Mouse (Mus musculus) B cell, adult 2 months (primary cell): ENCODE data around the gene Slc7a11.
A peak's percentile ranks its signal among the peaks of the same experiment; 100 is the strongest.

Experiments used
- DNase-seq, 2 experiments: peaks; one replicate each; pipeline ENCODE4 v3.0.0; 2022

Gene Slc7a11

DNA sequence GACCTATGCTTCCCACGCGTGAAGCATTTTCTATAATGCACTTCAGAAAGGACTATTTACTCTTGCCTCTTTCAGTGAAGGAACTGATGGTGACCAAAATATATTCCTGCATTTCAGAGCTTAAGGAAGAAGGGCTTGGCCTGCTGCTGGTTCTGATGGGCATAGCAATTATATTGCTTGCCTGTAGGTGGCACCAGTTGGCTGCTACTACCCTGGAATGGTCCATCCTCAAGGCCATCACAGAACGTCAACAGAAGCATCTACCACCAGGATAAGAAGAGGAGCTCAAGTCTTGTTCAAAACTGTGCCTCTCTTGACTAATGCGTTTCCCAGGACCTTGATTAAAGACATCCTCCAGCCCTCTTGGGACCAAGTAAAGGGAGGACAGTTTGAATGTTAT lies 139.3 kb downstream of the Slc7a11 start:
- DNase-seq: peak; percentile 7 to 20

DNA sequence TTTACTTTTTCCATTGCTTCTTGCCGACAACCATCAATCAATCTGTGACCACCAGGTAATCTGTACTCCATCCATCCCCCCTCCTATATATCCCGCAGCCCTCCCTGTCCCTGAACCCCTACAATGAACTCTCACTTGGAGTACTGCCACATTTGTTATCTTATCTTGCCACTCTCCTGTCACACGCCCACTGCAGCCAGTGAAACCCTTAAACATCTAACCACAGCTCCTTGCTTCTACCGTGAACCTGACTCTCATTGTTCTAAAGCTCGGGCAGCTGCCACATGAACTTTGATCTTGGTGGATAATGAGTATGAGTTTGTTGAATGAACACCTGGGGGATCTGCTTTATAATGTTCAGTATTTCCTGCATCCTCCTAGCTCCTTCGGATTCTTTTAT lies 140.8 kb downstream of the Slc7a11 start:
- DNase-seq: no peak

DNA sequence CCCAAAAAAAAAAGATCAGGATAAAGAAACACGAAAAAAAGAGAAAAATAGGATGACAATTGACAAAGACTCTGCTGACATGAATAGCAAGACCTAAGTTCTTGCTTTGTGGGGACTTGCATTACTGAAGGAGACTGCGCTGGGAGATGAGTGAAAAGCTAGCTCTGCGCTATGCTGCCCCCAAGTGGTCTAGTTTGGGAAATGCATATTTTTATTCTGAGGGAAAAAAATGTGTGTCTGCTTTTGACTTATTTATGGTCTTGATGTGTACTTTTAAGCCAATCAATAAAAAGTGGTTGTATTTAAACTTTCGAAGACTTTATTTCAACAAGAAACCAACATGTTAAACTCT lies 142.5 kb downstream of the Slc7a11 start:
- peak; percentile 20 to 27 for DNase-seq

DNA sequence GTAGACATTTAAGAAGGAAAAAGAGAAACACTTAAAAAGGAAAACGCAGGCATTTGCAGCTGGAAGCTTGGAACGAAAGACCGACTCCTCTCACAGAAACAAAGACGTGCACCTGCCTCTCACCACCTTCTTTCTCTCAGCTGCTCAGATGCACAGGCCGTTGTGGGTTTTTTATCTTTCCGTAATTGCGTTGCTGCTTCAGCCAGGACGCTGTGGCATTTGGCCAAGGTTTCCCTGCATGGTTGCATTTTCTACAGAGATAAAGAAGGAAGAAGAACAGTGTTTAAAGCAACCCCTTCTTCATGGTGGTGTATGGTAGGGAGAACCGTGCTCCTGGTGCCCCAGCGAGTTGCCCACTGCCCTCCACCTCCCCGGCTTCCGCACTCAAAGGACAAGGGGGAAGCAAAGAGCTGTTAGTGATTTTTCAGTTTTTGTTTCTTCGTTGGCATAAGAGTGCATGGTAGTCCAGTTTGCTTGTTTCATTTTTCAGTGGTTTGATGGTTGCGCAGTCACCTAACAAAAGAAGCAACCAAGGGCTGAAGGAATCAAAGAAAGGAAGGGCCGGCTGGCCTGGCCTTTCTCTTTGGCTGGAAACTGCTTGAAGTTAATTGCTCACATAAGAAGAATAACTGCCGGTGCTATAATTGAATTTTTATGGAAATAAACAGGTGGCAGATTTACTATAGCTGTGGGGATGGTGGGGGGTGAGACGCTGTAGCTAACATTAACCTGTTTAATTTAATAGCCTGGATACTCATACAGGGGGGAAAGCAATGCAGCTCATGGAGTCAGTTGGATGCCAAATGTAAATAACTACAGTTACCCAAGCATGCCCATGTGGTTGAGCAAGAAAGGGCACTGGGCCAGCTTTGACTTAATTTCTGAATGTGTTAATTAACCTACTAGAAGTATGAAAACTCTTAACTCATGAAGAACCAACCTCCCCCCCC lies 143.1 kb downstream of the Slc7a11 start:
- DNase-seq: no peak

DNA sequence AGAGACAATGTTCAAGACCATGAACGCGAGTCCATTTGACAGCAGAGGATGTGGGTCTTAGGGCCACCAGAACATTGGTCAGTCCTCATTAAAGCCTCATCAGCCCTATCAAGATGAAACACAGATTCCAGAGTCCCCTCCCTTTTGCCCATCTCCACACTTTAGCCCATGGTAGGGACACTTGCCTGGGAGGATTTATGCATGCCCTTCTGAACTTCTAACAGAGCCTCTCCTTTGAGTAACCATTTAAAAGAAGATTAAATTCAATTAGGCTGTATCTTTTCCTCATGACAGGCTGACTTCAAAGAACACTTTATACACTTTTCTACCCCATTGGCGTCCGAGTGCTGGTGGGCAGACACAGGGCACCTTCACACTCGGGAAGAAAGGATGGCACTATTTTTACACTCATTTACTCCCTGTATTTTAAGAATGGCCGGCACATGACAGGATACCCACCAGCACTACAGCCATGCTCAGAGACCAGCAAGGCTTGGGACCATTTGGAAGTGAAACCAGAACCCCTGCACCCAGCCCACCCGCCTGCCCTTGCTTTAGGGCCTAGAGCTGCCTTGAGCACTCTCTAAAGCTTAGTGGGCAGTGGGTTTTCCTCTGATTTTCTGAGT lies 144.9 kb downstream of the Slc7a11 start:
- DNase-seq: no peak

DNA sequence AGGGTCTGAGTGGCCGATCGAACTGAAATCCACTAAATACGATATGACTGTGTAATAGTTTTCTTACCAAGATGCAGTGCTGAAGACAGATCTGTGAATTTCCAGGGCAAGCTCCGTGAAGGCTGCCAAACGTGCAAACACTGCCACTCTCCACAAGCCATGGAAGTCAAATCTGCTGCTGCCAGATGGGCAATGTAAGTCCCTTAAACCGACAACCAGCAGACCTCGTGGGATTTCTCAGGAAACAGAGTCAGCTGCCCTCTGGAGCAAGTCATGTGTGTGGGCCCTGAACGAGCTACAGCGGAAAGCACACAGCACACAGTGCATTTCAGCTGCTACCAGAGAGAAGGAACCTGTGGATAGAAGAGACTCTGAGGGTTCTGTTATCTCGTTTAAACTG lies 146.5 kb downstream of the Slc7a11 start:
- DNase-seq: no peak

DNA sequence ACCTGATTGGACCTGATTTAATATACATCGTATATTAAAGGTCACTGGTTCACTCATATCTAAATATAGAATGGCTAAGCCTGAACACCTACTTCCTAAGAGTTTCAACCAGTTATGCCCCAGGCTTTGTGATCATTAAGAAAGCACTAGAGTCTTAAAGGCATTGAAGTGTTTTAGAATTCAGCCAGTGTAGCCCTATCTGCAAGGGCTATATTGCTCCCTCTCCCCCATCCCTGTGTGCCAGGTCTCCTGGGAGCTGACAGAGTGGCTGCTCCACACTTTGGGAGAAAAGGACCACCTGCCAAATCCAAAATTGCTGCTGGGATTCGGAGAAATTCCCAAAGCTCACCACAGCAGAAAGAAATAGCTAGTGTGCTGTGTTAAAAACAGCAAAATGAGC lies 168.4 kb downstream of the Slc7a11 start:
- DNase-seq: no peak

DNA sequence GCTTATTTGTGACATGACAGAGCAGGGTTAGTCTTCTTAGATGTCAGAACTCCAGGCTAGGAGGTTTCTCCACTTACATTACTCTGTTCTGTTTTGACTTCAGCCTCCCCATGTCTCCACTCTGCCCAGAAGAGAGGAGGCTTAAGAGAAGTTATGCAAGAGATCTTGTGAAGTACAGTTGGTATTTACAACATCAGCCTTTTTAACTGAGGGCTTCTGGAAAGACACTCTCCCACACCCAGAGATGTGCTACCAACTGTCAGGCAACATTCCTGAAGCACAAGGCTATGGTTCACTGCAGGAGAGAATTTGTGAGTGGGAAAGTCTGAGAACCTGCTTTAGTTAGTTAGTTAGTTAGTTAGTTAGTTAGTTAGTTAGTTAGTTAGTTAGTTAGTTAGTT lies 171.2 kb downstream of the Slc7a11 start:
- no peak for DNase-seq

DNA sequence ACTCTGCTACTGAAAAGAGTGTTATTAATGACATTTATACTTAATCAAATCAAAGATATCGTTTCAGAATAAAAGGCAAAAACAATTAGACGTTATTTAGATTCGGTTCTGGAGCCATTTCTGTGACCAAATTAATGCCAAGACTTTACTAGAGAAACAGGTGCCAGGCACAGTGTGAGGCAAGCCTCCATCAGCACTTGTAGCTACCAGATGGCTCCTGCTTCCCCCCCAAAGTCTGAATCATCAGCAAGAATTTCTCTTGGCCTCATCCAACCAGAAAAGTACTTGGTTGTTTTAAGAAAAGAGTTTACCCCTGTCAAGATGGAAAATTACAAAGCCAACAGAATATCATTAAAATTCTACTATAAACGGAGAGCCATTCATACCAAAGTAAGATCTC lies 173.7 kb downstream of the Slc7a11 start:
- no peak for DNase-seq

DNA sequence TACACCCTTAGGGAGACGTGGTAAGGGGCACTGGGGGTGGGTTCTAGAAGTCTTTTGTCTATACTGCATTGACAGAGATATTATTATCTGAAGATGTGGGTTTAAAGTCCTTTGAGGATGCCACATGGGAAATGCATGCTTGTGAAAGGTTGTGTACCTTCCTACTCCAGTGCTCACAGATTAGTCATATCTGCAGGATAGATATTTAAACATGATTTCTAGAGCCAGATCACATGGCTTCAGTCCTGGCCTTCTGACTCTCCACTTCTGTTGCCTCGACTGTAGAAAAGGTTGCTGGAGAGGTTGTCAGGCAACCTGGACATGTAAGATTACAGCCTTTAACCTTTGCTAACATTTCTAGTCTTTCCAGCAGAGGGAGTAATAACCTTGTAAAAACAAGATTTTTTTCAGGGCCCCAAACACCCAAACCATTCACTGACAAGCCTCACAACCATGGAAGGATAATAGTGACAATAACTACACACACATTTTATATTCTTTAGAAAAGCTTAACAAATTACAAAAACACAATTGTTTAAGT lies 180.8 kb downstream of the Slc7a11 start:
- no peak for DNase-seq

DNA sequence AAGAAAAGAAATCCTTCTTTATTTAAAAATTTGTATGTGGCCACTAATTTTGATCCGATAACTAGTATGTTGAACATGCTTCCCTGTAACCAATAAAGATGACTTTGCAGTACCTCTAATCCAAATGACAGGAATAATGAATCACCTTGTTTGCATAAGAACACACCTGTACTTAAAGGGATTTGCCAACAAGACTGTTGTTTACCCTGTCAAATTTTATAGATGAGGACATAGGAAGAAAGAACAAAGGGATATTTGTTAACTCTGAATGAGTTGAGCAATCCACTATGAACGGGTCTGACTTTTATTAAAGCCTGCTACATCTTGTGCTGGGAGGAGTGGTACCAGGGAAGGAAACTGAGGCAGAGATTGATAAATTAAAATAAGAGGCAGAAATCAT lies 181.3 kb downstream of the Slc7a11 start:
- no peak for DNase-seq

DNA sequence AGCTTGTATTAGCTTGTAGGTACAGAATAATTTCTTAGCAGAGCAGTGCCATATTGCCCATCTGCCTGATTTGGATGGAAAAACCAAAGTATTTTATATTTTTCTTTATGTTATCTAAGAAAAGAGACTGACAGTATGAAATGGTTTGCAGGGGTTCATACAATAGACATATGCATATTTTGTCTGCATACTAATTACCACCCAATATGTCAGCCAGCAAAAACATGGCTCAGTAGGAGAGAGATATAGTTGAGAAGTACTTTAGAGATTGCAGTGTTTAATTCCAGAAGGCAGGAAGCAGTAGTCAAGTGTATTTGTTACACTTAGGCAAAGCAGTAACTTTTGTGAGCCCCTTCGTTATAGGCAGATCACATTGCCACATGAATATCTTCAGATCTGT lies 182.7 kb downstream of the Slc7a11 start:
- DNase-seq: no peak

DNA sequence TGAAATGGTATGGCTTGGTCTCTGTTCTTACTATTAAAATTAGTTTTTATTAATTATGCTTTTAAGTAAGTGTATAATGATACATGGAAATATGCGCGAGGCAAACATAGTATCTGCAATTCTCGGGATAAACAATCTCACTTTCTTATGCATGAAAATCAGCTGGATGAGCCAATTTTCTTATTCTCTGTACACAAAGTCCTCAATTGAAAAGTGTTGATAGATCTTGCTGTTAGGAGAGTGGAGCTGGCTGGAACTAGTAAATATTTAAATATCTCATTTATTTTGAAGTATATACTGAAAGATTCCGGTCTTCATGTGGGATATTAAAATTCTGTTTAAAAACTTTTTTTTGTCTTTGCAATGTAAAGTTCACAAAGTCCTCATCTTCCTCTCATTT lies 184.6 kb downstream of the Slc7a11 start:
- DNase-seq: no peak

DNA sequence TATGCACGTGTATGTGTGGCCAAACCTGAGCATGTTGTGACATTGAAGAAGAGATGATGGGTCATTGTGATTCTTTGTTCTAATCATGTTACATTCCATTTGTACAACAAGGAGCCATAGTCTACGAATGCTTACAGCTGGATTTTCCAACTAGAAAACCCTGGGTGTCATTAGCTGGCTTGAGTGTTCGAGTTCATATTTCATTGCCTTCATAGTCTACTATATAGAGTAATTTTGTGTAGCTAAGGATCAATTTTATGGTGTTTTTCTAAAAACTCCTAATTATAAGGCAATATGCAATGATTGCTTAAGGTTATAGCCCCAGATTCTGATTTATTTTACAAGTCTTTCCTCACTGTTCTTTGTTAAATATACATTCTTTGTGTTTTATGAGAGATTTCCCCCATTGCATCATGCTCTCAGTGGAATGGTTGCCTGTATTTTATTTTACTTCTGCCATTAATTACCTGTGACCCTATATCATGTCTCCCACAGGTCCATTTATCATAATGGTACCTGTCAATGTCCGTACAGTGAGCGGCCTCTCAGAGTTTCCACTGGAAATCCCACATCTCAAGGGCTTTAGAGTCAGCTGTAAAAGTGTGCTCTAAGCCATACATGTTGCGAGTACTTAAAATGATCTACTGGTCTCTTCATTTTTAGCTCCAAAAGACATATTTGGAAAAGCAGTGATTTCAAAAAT lies 193.7 kb downstream of the Slc7a11 start:
- DNase-seq: no peak

DNA sequence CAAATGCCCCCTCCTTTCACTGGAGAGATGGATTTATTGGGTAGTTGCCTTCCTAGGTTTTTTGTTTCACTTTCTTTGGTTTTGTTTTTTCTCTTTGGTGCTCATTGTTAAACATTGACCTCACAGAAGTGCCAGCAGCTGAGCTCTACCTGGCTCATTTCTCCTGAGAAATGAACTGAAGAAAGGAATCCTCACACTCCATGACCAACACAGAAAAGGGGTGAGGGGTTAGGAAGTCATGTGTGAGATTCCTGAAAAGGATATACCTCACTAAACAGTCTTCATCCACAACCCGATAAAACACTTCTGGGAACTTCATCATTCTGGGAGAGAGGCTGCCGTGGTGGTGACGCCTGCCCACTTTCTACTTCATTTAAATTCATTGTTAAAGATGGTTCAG lies 207.4 kb downstream of the Slc7a11 start:
- no peak for DNase-seq

DNA sequence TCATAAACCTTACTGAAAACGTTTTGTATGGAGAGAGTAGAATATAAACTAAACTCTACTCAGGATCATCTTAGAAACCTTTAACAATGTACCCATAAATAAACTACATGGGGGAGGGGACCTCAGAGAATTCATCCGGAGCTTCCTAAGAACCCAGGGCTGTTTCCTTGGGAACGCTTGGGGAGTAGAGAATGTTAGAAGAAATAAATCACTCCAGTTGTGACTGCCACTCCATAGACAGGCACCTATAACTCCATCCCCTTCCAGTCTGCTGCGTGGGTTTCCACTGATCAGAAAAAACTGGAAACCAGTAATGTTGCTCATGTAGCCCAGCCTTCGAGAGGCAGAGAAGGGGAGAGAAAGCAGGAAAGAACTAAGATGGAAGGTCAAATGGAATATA lies 210.3 kb downstream of the Slc7a11 start:
- no peak for DNase-seq

DNA sequence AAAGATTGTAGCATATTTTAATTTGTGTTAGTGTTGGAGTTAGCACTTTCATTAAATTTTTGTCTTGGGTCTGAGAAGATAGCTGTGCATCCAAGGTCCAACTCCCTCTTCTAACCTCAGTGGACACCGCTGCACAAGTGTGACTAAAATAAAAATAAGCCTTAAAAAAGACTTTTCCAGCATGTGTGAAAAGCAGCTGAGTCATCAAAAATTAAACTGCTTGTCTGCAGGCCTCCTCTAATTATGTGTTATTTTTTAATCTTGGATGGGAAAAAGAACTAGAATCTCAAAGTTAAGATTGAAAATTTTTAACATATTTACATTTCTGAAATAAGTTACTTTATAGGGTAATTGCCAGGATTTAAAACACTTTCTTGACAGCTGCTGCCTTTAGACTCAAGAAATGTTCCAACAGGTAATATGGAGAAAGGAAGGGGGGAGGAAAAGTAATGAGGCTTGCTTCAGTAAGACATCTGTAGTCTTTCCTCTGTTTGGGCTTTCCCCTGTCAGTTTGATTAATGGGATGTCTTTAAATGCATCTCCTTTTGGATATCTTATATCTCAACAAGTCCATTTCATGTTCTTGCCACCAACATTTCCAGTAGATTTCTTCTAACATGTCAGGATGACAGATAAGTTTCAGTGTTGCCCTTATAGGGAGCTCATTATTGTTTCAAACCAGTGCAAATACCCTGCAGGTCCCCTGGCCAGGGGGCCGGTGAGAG lies 218.9 kb downstream of the Slc7a11 start:
- DNase-seq: no peak

DNA sequence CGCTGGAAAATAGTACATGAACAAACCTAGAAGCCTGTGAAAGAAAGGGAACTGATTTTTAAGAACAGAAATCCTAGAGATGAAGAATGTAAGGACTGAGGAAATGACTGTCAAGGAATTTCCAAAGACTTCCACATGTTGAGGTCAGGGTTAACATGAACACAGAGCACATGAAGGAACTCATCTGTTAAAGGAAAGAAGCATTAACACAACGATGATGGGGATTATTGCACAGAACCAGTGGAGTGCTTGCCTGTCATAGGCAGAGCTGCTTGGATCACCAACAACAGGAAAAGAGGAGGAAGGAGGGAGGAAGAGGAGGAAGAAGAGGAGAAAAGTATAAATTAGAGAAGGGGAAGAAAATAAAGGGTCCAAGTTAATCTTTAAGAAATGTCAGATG lies 223.0 kb downstream of the Slc7a11 start:
- no peak for DNase-seq

DNA sequence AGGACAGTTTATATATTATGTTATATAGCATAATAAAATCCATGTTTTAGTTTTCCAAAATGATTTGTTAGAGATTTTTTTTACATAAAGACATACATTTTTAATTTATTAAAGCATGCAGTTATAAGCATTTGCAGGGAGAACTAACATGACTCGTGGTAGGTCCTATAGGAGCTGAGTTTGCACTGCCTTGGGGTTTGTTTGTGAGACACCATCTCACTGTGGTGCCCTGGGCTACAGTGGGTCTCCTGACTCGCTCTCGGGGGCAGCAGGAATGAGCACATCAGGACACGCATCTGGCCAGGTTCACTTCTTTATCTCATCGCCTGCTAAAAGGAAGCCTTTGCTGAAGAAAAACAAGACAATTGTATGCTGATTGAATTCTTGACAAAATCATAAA lies 257.0 kb downstream of the Slc7a11 start:
- DNase-seq: no peak

DNA sequence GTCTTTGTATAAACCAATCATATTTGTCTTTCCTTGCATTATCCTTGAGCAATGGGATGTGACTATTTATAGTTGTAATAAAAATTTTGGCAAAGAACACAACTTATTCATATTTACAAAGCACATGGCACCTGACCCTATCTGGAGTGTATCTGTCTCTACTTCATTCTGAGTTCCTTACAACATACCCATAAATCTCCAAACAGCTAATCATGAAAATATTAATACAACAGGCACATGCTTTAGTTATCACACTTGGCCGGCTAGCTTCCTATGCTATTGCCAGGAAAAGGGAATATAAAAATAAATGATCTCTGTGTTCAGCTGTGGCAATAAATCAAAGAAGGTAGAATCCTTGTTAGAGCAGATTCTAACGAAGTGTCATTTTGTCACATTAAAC lies 257.5 kb downstream of the Slc7a11 start:
- no peak for DNase-seq

DNA sequence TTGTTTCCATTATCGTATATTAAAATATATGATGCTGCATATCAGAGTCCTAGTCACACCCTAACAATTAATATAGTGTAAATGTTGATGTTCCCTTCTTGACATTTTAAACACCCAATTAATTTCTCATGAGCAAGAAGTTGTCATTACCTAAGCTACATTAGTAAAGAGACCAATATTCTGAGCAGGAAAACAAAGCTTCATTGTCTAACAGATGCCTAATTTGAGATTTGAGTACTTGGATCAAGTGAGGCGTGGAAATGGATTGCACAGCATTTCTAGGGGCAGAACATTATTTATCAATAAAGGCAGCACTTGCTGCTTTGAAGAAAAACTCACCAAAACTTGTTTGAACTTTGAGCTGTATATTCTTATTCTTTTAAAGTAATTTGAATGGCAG lies 282.7 kb downstream of the Slc7a11 start:
- no peak for DNase-seq

DNA sequence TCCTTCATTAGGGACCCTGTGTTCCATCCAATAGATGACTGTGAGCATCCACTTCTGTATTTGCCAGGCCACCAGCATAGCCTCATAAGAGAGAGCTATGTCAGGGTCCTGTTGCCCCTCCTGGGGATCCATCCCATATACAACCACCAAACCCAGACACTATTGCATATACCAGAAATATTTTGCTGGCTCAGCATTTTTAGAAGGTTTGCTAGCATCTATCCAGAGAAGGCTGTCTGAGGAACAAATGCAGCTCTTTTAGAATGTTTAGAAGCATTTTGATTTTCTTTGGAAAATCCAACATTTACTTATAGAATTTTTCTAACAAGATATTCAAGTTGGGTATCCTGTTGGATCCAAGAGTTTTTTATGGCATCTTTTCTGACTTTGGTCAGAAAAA lies 299.3 kb downstream of the Slc7a11 start:
- no peak for DNase-seq

DNA sequence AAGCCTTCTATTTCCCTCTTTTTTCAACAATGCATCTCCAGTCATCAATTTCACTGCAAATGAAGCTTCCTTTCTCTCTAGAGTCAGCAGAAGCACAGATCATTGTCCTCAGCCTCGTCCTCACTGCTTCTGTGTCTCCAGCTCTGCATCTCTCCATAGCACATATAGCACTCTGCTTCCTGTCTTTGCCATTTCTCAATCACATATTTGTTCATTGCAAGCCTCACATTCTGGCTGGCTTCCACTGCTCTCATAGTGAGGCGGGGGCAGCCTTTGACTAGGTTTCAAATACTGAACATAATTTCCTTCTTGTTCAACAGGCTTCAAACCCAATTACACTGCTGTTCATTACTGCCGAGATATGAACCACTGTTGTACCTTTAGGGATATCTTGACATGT lies 305.1 kb downstream of the Slc7a11 start:
- no peak for DNase-seq
